ENCODE assay signal across 14 mouse cellular contexts in the genomic region with DNA sequence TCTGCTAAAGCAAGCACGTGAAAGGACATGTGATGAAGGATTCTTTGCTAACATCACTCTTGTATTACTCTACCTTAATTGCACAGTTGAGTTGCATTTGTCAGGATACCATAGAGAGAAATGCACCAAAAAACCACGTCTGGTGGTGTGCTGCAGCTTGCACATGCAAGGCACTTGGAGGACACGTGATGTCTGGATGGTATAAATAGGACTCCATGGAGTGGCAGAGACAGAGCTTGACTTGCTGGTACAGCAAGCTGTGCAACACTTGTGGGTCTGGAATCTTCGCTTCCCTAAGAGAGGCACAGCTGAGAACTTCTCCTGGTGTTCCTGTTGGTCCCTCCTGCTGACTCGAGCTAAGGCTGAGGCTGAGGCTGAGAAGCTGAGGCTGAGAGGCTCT.
"Had no signal": no experiment of that assay in that cellular context is flagged by ENCODE, and none has a peak within 500 bp of the region (broad histone marks: within the 10 kb centered on the region; RNA-seq: fewer than 3 reads in every experiment).

No protein-coding gene starts in this region.

- H3K4me1 ChIP-seq: intestine, embryonic 15.5 days had no signal

- H3K4me2 ChIP-seq: heart, embryonic 11.5 days; heart, embryonic 13.5 days; heart, embryonic 15.5 days; hindbrain, embryonic 12.5 days; hindbrain, embryonic 14.5 days; intestine, embryonic 15.5 days; limb, embryonic 12.5 days had no signal

- H3K9me3 ChIP-seq: heart, embryonic 13.5 days; heart, embryonic 15.5 days; hindbrain, embryonic 10.5 days; hindbrain, embryonic 12.5 days; intestine, embryonic 15.5 days; limb, embryonic 12.5 days had no signal

- ATAC-seq: forebrain, embryonic 16.5 days; hindbrain, embryonic 16.5 days; intestine, embryonic 15.5 days had no signal

- H3K27ac ChIP-seq: gastrocnemius, adult 2 months; heart, adult 2 months; heart, embryonic 13.5 days; heart, embryonic 15.5 days; hindbrain, embryonic 10.5 days; hindbrain, embryonic 12.5 days; hindbrain, embryonic 14.5 days; intestine, embryonic 15.5 days; layer of hippocampus, adult 2 months; left cerebral cortex, adult 2 months; limb, embryonic 12.5 days had no signal

- H3K27me3 ChIP-seq: heart, embryonic 13.5 days; heart, embryonic 15.5 days; hindbrain, embryonic 12.5 days; intestine, embryonic 15.5 days; limb, embryonic 12.5 days had no signal

- H3K9ac ChIP-seq: heart, embryonic 13.5 days; heart, embryonic 15.5 days; hindbrain, embryonic 12.5 days; hindbrain, embryonic 14.5 days; intestine, embryonic 15.5 days; limb, embryonic 12.5 days had no signal

- H3K36me3 ChIP-seq: heart, embryonic 13.5 days; heart, embryonic 15.5 days; hindbrain, embryonic 10.5 days; hindbrain, embryonic 12.5 days; intestine, embryonic 15.5 days; limb, embryonic 12.5 days had no signal

- H3K4me3 ChIP-seq: gastrocnemius, adult 2 months; heart, adult 2 months; heart, embryonic 13.5 days; heart, embryonic 15.5 days; hindbrain, embryonic 10.5 days; hindbrain, embryonic 12.5 days; intestine, embryonic 15.5 days; layer of hippocampus, adult 2 months; left cerebral cortex, adult 2 months; limb, embryonic 12.5 days had no signal
